Mouse (Mus musculus): Measurements from ENCODE around the gene Gm28363. TPM values are rescaled to one million over a fixed set of nuclear protein-coding genes. Genes with fewer than 3 reads are reported as not detected.

Gene Gm28363
- not detected in 2 replicates for polyA plus RNA-seq (2012; rRNA removed)

DNA sequence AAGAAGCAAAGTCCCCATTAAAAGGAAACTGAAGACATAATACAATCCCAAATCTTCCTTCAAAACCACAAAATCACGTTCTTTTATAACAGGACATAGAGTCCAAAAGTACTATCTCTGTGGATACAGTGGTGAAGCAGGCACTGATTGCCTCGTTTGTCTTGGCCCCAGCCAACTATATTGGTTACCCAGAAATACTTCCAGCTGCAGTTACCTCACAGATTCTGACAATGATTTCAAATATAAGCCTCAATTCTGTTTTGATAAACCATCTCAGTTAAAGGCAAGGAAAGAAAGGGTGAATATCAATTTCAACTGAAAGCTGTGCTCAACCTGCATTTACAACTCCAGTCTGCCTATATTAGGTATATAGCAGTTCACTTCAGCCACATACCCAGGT is at the start of gene Gm28363:
Gm28363 (plus strand) TSS at position 301 of the 400 bp plus-strand sequence.

Other genes starting within 250 kb of the Gm28363 start
- gene B020011L13Rik, start 84.0 kb downstream of the Gm28363 start, polyA plus RNA-seq (2012; rRNA removed), result not detected in 2 replicates
- not detected in 2 replicates for gene Gm28360, start 132.9 kb downstream of the Gm28363 start, polyA plus RNA-seq (2012; rRNA removed)
- gene Gm28168, start 230.9 kb downstream of the Gm28363 start, polyA plus RNA-seq (2012; rRNA removed), result not detected in 2 replicates

Data from liver, embryonic 18 days (tissue).